Mouse (Mus musculus): Measurements from ENCODE around the gene Cers4. TPM values are rescaled to one million over a fixed set of nuclear protein-coding genes. Genes with fewer than 3 reads are reported as not detected.

Gene Cers4
- total RNA-seq (2021): 1 to 10 TPM; 5.4 to 7.1 TPM
- long read RNA-seq, experiment 1, full-length matches to known transcripts: 2 of 4 reads
- long read RNA-seq, experiment 1, partial matches to known transcripts: 1 of 4 reads
- long read RNA-seq, experiment 1, other reads (novel, unspliced or antisense): 1 of 4 reads
- long read RNA-seq, experiment 2, full-length matches to known transcripts: 2 of 6 reads
- long read RNA-seq, experiment 2, partial matches to known transcripts: 0 of 6 reads
- long read RNA-seq, experiment 2, other reads (novel, unspliced or antisense): 4 of 6 reads

- intact Hi-C loops (cut with DNase I; ENCODE audit: low total_unique reads): no loop called here
- peak; percentile 85 for DNase-seq
Measured at GRCm38 (mm10) chr8:4492851-4493685, at the start of gene Cers4. TSS of gene Cers4 (plus strand) at chr8:4493026.

- intact Hi-C loops (cut with DNase I; ENCODE audit: low total_unique reads): no loop called here
- no peak for DNase-seq
Measured at GRCm38 (mm10) chr8:4458165-4458564, 34.7 kb upstream of the Cers4 start.

- DNase-seq: no peak
- intact Hi-C loops (cut with DNase I; ENCODE audit: low total_unique reads): no loop called here
Measured at GRCm38 (mm10) chr8:4463061-4463460, 29.8 kb upstream of the Cers4 start.

- DNase-seq: no peak
- intact Hi-C loops (cut with DNase I; ENCODE audit: low total_unique reads): no loop called here
Measured at GRCm38 (mm10) chr8:4474419-4475187, 18.2 kb upstream of the Cers4 start.

GRCm38 (mm10) chr8:4481154-4481553, 11.7 kb upstream of the Cers4 start:
- no peak for DNase-seq
- intact Hi-C loops (cut with DNase I; ENCODE audit: low total_unique reads): no loop called here

DNA sequence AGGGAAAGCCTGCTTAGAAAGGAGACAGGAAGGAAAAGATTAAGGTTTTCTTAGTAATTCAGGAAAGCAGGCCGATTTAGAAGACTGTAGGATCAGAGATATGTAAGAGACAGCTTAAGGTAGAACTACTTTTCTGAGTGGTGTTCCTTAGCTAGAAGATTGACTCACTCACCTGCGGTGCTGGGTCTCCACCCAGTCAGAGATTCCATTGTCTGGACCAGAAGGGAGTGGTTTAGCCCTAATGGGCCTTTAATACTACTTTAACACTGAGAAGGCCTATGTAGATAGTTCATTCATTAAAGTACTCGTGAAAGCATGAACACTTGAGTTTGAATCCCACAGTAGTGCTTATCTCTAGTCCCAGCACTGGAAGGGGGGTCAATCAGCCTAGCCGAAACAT, 11.2 kb upstream of the Cers4 start:
- intact Hi-C loops (cut with DNase I; ENCODE audit: low total_unique reads): no loop called here
- DNase-seq: no peak

- no peak for DNase-seq
- intact Hi-C loops (cut with DNase I; ENCODE audit: low total_unique reads): no loop called here
Measured at GRCm38 (mm10) chr8:4482501-4482900, 10.3 kb upstream of the Cers4 start.

GRCm38 (mm10) chr8:4483330-4483729, 9.5 kb upstream of the Cers4 start:
- intact Hi-C loops (cut with DNase I; ENCODE audit: low total_unique reads): no loop called here
- no peak for DNase-seq

GRCm38 (mm10) chr8:4493686-4494440, 1.0 kb downstream of the Cers4 start:
- intact Hi-C loops (cut with DNase I; ENCODE audit: low total_unique reads): no loop called here
- peak; percentile 32 for DNase-seq

DNA sequence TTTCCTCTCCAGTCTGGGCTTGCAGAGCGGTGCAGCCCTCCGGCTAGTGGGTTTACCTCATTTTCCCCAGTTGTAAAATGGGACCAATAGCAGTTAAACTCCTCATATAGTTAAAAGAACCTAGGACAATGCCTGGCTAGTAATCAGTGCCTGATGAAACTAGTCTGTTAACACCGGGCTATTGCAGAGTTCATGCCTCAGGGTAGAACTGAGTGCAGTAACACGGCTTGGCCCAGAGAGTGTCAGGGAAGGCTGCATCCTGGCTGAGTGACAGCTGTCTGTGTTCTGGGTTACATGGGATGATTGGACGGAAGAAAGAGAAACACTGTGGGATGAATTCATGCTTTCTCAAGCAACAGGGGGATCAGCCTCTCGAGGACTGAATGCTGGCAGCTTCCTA, 3.1 kb downstream of the Cers4 start:
- intact Hi-C loops (cut with DNase I; ENCODE audit: low total_unique reads): no loop called here
- no peak for DNase-seq

GRCm38 (mm10) chr8:4497610-4498009, 4.8 kb downstream of the Cers4 start:
- intact Hi-C loops (cut with DNase I; ENCODE audit: low total_unique reads): no loop called here
- no peak for DNase-seq

DNA sequence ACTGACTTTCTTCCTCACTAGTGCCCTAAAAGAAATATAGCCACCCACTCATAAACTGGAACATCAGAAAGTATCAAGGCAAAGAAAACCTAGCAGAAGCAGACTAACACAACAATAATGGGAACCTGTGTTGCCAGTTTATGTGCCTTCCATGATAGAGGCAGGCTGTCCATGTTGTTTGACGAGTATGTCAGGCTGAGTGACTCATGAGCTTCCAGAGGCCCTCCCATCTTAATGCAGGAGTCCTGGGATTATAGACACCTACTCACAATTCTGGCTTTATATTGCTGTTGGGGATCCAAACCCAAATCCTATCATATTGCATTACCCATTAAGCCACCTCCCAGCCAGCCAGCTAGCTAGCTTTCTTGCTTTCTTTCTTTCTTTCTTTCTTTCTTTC, 12.5 kb downstream of the Cers4 start:
- intact Hi-C loops (cut with DNase I; ENCODE audit: low total_unique reads): no loop called here
- no peak for DNase-seq

GRCm38 (mm10) chr8:4507527-4507926, 14.7 kb downstream of the Cers4 start:
- intact Hi-C loops (cut with DNase I; ENCODE audit: low total_unique reads): no loop called here
- no peak for DNase-seq

DNA sequence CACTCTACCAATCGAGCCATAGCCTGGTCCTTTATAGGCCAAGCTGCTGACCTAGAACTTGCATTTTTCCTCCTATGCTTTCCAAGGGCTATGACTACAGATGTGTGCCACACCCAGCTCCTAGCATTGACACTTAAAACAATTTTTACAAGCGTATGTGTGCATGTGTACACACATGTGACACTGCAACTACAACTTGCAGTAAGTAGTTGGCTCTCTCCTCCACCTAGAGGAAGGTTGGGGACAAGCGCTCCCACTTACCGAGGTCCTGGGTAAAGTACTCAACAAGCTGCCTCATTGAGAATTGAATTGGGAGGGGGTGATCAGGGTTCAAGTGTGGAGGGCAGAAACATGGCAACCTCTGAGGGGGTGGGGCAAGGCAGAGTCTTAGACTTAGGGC, 18.0 kb downstream of the Cers4 start:
- intact Hi-C loops (cut with DNase I; ENCODE audit: low total_unique reads): loop anchor here (10.0 kb wide), 1 partner anchor 366 kb away; no protein-coding TSS in a partner anchor
- no peak for DNase-seq

- intact Hi-C loops (cut with DNase I; ENCODE audit: low total_unique reads): loop anchor here (10.0 kb wide), 1 partner anchor 367 kb away; no protein-coding TSS in a partner anchor
- no peak for DNase-seq
Measured at GRCm38 (mm10) chr8:4511429-4512115, 18.7 kb downstream of the Cers4 start.

- DNase-seq: no peak
- intact Hi-C loops (cut with DNase I; ENCODE audit: low total_unique reads): loop anchor here (10.0 kb wide), 1 partner anchor 367 kb away; no protein-coding TSS in a partner anchor
Measured at GRCm38 (mm10) chr8:4512116-4512495, 19.3 kb downstream of the Cers4 start.

- intact Hi-C loops (cut with DNase I; ENCODE audit: low total_unique reads): loop anchor here (10.0 kb wide), 1 partner anchor 371 kb away; no protein-coding TSS in a partner anchor
- peak; percentile 30 for DNase-seq
Measured at GRCm38 (mm10) chr8:4516162-4516561, 23.3 kb downstream of the Cers4 start.

DNA sequence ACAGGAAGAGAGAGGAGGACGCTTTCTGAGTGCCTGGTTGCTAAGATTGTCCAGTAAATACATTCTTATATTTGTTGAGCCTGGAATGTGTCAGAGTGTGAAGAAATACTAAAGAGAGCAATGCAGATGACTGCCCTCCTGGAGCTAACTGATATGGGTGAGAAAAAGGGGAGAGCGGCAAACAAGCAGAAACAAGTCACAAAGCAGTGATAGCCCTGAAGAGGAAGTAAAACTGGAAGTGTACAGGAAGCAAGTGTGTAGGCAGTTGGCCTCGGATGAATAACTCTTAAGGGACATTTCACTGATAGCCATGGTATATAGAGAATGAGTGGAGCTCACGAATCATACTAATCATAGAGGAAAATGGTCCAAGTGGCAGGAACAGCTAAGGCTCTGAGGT, 28.6 kb downstream of the Cers4 start:
- DNase-seq: no peak
- intact Hi-C loops (cut with DNase I; ENCODE audit: low total_unique reads): no loop called here

DNA sequence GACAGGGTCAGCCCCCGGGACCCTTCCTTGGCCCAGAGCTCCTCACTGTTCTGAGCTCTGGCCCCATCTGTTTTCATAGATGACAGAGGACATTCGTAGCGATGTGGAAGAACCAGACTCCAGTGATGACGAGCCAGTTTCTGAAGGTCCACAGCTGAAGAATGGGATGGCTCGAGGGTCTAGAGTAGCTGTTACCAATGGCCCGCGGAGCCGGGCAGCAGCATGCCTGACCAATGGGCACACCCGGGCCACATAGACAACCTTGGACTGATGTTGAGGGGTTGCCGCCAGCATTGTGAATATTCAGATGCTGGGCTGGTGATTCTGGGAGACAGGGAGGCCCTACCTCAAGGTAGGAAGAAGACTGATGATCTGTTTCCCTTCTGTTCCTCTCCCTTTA, 30.7 kb downstream of the Cers4 start:
- intact Hi-C loops (cut with DNase I; ENCODE audit: low total_unique reads): no loop called here
- DNase-seq: no peak
